Mouse (Mus musculus): ENCODE results near the gene Ssc4d. TPM values are rescaled to one million over a fixed set of nuclear protein-coding genes. Genes with fewer than 3 reads are reported as not detected.

Ssc4d gene
- total RNA-seq (2022), result 1 to 10 TPM in 2 of 4 experiments, under 1 TPM in 2; 0.76 to 1.7 (median 0.99) TPM

DNA sequence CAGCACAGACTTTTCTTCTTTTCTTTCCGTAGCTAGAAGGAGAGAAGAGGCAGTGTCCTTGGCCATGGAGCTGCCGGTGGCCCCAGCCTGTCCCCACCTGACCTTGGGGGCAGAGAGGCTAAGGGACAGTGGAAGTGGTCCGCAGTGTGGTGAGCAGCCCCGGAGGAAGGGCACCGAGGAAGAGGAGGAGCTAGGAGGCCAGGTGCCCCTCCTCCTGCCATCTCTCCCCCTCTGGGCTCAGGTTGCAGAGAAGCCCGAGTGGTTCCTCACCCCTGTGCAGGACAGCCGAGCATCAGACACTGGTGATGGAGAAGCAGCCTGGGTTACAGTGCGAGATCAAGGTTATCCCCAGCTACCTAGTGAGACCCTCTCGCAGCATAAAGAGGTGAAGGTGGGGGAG is at the start of gene Ssc4d:
Ssc4d (minus strand) TSS at position 167 of the 400 bp plus-strand sequence.
- no peak for DNase-seq (ENCODE audit: low spot score in 2 of 2)

DNA sequence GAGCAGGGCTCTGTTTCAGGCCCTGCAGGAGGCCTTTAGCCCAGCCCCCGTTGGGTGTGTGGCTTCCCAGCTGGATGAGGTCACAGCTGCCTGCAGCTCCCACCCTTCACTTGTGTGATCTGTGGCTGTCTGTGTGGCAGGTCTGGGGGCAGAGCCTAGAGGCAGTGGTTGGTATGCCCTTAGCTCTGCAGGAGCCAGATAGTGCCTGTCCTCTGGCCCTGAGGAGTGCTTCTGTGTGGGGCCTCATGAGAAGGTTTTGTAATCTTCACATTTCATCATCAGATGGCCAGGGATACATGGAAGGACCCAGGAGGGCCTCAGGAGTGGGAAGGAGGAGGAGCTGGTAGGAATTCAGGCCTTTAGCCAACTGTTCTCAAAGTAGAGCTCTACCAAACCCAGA is 45.6 kb upstream of the Ssc4d start:
- DNase-seq (ENCODE audit: low spot score in 2 of 2), result no peak

DNA sequence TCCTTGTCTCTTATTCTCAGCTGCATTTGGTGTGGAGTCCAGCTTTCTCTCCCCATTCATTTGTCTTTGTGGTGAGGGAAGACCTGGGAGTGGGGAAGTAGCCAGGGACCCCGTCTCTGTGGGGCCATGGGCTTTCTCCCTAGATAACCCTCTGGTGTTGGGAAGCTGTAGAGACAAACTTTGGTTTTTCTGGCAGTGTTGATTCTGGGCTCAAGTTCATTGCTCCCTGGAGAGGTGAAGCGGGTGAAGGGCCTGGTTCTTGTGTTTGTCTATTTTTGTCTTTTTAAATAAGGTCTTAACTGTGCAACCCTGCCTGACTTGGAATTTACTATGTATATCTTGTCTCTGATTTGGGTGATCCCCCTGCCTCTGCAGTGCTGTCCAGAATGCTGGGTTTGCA is 44.4 kb upstream of the Ssc4d start:
- DNase-seq (ENCODE audit: low spot score in 2 of 2), result no peak

- no peak for DNase-seq (ENCODE audit: low spot score in 2 of 2)
Observed at GRCm38 (mm10) chr5:136017262-136017661, 42.9 kb upstream of the Ssc4d start.

DNA sequence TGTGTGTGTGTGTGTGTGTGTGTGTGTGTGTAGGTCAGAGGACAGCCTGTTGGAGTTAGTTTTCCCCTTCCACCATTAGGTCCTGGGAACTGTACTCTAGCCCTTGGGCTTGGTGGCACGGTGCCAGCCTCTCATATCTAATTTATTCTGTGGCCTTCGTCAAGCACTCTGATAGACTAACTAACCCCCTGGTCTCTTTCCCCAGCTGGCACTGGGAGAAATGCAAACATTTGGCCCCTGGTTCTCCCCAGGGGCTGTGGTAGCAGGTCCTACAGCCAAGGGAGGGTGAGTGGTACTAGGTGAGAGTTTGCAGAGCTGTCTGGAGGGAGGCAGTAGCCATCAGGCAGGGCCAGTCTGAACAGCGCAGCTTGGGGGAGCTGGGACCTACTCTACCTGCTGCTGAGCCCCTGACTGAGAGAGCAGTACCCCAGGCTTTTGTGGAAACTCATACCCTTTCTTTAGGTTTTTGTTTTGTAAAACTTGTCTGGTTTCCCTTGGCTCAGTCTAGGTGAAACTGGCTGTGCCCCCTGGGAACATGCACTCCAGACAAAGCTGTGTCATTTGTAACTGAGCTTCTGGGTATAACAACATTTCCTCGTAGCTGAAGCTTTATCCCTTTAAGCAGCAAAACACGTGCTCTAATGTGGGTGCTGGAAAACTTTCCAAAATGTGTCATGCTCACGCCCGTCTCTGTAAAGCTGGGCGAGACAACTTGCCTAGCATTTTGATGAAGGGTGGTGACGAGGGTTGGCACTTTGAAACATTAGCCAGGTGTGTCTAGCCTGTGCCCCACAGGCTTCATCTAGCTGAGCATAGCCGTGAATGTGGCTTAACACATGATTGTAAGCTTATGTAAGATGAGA is 41.9 kb upstream of the Ssc4d start:
- DNase-seq (ENCODE audit: low spot score in 2 of 2), result no peak

GRCm38 (mm10) chr5:136015586-136015985 is 41.3 kb upstream of the Ssc4d start:
- no peak for DNase-seq (ENCODE audit: low spot score in 2 of 2)

DNA sequence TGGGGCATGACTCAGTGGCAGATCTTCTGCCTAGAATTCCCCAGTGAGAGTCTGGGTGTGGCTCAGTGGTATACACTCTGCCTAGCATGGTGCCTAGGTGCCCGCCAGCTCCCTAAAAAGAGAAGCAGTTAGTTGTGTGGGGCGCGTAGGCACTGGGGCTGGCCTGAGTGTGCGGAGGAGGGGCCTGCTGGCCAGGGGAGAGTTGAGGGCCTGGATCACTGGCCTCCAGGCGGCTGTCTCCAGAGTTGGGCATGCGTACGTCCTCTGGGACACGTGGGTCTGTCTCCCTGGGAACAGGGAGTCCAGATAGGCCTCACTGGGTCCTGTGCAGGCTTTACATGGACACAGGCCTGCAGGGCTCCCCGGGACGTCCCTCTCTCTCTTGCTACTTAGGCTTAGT is 40.5 kb upstream of the Ssc4d start:
- DNase-seq (ENCODE audit: low spot score in 2 of 2), result no peak

DNA sequence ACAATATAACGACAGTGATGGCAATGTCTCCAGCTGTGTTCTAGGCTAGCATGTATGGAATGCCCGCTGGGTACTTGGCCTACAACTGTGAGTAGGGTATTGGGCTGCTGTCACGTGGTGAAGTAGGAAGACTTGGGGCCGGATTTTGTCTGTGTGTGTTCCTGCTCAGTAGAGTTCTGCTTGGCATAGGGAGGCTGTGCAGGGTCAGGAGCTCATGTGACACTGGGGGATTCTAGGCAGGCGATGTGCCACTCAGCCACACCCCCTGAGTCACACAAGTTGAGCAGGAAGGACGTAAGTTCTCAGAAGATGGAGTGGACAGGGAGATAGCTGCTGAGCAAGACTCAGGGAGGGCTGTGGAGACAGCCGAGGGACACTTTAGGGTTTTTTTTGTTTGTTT is 33.4 kb upstream of the Ssc4d start:
- no peak for DNase-seq (ENCODE audit: low spot score in 2 of 2)

DNA sequence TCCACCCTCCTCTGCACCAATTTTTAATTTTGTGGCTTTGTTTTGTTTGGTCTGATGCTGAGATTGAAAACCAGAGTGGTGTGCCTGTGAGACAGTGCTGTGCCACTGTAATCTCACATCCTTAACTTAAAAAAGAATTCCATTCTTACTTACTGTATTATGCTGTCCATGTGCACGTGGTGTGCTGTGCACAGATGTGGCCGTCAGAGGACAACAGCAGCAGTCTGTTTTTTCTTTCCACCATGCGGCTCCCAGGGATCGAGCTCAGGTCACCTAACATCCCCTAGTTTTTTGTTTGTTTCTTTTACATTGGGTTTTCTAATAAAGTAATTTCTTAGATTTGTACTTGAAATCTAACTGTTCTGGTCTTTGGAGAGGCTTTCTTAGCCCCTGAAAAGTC is 30.2 kb upstream of the Ssc4d start:
- DNase-seq (ENCODE audit: low spot score in 2 of 2), result no peak

- no peak for DNase-seq (ENCODE audit: low spot score in 2 of 2)
Observed at GRCm38 (mm10) chr5:136002751-136003151, 28.4 kb upstream of the Ssc4d start.

GRCm38 (mm10) chr5:136002325-136002724 is 28.0 kb upstream of the Ssc4d start:
- DNase-seq (ENCODE audit: low spot score in 2 of 2), result no peak

GRCm38 (mm10) chr5:136001222-136001621 is 26.9 kb upstream of the Ssc4d start:
- no peak for DNase-seq (ENCODE audit: low spot score in 2 of 2)

- DNase-seq (ENCODE audit: low spot score in 2 of 2), result no peak
Observed at GRCm38 (mm10) chr5:135996162-135996561, 21.8 kb upstream of the Ssc4d start.

DNA sequence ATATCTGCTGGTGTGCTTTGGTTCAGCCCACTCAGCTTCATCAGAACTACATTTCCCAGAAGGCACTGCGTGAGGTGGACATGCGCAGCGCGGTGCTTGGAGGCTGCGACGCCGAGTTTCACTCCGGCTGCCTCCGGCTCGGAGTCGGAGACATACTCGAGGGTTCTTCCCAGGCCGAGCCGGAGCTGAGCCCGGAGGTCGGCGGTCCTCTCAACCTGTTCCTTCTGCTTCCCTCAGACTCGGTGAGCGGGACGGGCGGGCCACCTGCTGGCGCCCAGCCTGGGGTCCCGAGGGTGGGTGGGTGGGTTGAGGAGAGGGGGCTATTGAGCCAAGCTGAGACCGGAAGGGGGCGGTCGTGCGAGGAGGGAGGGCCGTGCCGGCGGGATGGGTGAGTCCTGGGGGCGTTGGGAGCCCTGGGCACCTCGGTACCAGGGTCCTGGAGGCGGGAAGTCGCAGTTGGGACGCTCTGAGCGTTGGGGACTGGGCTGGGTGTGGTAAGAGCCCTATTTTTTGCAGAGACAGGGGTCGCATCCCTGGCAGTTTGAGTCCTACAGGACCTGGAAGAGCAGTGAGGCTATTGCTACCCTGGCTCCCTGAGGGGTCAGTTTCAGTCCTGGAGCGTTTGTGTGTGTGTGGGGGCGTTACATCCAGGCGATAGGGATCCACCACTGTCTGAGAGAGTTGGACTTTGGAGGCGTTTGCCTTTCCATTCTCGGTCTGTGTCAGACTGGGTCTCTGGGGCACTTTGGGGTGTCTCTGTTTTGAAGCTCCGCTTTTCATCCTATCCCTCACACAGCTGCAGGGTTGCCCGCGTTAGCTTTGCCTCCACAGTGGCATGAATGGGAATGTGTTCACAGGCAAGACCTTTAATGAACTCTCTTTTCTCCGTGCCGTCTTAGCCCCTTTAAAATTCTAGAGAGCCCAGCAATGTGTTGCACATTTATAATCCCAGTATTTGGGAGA is 20.7 kb upstream of the Ssc4d start, which contains the start of gene Dtx2:
Dtx2 (plus strand) TSS at position 76 of the 963 bp plus-strand sequence.
- DNase-seq (ENCODE audit: low spot score in 2 of 2), result peak; percentile 86

DNA sequence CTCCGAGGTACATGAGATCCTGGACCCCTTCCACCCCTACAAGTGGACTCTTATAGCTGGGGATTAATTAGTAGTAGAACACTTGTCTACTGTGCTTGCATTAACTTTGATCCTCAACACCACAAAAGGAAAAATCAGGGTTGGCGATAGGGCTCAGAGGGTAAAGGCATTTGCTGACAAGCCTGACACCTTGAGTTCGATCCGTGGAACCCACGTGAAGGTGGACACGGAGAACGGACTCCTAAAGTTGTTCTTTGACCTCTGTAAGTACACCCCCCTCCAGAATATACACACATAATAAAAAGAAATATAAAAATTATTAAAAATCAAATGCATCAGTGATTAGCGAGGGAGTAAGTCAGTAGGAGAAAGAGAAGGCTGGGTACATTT is 20.0 kb upstream of the Ssc4d start:
- no peak for DNase-seq (ENCODE audit: low spot score in 2 of 2)

- DNase-seq (ENCODE audit: low spot score in 2 of 2), result no peak
Observed at GRCm38 (mm10) chr5:135993381-135993965, 19.1 kb upstream of the Ssc4d start.

GRCm38 (mm10) chr5:135990601-135991000 is 16.3 kb upstream of the Ssc4d start:
- no peak for DNase-seq (ENCODE audit: low spot score in 2 of 2)

GRCm38 (mm10) chr5:135987248-135987647 is 12.9 kb upstream of the Ssc4d start:
- DNase-seq (ENCODE audit: low spot score in 2 of 2), result peak in 1 of 2 experiments; percentile 15

DNA sequence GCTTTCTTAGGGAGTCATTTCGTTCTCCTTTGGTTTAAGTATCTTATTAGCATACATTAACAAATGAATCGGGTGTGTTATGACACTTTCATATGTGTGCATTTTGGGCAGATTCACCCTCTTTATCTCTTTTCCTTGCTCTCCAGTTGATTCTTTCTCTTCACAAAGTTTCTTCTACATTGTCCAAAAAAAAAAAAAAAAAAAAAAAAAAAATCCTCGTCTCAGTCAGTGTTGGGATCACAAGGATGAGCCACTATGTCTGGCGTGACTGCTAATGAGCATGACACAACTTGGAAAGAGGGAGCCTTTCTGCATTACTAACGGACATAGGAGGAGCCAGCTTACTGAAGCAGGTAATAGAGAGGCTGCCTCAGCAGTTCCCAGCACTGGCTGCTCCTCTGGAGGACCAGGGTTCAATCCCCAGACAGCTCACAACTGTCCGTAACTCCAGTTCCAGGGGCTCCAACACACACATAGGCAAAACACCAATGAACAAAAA is 10.3 kb upstream of the Ssc4d start:
- DNase-seq (ENCODE audit: low spot score in 2 of 2), result no peak

DNA sequence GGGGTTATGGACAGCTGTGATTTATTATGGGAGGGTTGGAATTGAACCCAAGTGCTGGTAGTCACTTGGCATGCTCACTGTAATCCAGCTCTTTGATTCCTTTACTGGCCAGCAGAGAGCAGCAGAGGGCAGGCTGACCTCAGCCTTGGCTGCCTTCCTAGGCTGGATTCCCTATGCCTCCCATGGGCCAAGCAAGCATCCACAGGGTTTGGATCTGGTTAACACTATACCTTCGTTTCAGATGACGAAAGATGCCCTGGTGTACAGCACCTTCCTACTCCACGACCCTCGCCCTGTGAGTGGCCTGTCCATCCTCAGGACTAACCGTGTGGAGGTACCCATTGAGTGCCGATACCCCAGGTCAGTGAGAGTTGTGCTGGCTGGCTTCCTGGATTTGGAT is 8.1 kb upstream of the Ssc4d start:
- no peak for DNase-seq (ENCODE audit: low spot score in 2 of 2)

GRCm38 (mm10) chr5:135979904-135980303 is 5.6 kb upstream of the Ssc4d start, which contains the start of gene Zp3:
TSS of gene Zp3 (plus strand) at chr5:135980099.
- no peak for DNase-seq (ENCODE audit: low spot score in 2 of 2)
